Mouse (Mus musculus) adrenal gland, postnatal 25 days (tissue): Measurements from ENCODE around the gene Stpg1. TPM values are rescaled to one million over a fixed set of nuclear protein-coding genes. Genes with fewer than 3 reads are reported as not detected.

Source experiments
- DNase-seq: peaks from one replicate; pipeline ENCODE4 v3.0.0; 2021; ENCODE audit warnings: mixed read lengths
- total RNA-seq: library from RNA; stranded (reverse); gene quantifications from 2 replicates; pipeline ENCODE4 v1.2.3, GENCODE M21; 2021

Stpg1 gene
- total RNA-seq, 1 experiment from 2014 or later, result 0.91 TPM

DNA sequence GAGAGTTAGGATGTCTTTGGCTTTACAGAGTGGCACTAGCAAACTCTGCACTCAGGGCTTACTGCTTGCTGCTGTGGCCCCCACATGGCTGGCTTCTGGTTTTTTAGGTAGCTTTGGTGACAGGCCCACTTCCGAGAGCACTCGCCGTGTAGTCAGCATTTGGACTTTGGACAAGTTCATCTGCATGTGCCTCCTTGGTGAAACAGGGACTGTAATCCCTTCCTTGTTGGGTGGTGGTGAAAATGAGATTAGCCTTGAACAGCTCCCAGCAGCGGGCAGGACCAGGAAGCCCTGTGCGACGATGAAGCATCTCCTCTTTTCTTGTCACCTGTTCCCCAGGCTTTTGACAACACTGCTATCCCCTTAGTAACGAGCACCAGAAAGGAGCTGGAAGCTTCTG is 19.3 kb downstream of the Stpg1 start:
- no peak for DNase-seq

DNA sequence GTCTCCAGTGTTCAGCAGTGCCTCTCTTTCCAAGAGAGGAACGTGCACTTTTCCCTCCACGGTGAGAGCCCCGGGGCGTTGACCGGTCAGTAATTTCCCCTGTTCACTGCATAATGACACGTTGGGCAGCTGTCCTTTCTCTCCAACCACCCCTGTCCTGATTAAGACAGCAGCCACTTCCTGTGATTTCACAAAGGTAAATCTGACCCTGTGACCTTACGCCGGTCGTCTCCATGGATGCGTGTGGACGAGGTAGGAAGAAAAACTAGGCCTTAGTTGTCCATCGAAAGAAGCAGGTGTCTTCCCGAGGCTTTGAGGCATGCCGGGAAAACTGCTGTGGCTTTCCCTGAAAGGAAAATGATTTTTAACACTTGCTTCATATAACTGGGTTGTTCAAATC is 20.3 kb downstream of the Stpg1 start:
- DNase-seq, result no peak

DNA sequence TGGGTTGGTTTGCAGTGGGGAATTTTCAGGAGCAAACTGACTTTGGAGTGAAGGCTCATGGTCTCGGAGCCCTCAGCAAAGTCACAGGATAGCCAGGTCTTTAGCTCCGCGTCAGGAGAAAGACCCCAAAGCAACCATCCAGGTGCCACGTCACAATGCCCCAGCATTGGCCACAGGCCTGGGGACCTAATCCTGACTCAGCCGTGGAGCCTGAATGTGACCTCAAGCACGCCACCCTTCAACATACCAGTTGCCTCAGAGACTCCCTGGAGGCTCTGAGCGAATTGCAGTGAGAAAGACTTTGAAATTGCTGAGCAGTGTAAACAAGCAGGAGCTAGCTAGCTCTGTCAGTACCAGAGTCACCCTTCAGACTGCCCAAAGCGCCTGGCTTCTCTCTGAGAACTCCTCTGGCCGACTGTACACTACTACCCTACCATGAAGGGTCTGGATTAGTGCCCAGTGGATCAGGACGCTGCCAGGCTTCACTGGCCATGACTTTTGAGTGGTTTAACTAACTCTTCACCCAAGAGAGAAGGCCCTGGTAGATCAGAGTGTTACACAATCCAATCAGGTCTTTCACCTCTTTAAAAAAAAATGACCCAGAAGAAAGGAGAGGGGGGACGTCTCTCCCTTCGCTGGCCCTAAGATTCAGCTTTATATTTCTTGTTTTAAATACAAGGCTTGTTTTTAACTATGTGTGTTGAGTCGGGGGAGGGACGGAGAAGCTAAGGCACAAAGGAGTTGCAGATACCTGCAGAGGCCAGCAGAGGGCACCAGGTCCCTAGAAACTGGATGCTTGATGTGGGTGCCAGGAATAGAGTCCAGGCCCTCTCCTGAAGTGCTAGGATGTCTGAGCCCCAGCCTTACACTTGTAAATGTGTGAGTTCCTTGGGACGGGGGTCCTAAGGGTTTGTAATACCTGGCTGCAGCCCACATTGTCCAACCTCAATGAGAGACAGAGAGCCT is 22.0 kb downstream of the Stpg1 start:
- DNase-seq, result peak; percentile 61

DNA sequence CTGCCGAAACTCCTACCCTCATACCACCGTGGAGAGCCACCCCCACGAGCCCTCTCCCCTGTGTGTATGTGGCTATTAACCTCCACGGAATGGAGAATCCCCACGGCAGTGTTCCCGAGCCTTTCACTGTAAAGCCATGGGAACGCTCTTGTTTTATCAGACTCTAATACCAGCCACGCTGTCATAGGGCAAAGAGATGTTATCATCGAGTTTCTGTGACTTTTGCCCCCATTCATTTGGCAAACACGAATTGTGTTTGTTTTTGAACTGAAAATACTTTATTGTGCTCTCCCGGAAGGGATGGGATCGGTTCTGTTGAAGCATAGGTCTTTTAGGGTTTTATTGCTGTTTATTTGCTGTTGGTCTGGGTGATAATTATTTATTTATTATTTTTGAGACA is 23.5 kb downstream of the Stpg1 start:
- DNase-seq, result no peak

DNA sequence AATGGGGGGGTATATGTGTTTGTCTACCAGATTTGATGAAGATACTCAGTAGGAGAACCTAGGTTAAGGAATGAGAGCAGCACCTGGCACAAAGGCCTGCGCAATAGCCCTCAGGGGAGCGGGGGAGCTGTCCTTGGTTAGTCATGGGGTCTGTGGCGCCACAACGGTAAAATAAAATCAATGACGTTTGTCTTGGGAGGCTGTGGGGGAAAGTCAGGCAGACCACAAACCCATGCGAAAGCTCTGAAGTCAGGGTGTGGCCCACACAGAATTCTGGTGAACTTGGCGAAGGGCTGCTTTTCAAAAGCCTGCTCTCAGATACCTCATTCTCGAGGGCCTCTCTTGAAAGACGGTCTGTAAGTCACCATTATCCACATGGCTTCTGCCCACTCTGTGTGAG is 25.8 kb downstream of the Stpg1 start:
- DNase-seq, result no peak

DNA sequence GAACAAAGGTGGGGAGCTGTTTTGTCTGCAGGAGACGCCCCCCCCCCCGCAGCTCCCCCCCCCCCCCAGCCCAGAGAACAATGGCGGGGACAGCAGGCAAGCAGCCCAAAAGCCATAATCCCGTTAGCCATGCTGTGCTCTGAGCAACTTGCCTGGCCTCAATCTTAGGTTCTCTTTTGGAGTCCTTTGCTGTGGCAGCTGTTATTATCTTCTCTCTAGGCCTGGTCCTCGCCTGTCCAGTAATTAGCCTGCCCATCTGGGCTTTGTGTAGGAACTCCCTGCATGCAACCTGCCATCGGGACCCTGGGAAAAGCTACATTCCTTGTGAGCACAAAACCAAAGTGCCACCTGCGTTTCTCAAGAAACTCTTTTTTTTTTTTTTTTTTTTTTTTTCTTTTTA is 29.3 kb downstream of the Stpg1 start:
- DNase-seq, result no peak

DNA sequence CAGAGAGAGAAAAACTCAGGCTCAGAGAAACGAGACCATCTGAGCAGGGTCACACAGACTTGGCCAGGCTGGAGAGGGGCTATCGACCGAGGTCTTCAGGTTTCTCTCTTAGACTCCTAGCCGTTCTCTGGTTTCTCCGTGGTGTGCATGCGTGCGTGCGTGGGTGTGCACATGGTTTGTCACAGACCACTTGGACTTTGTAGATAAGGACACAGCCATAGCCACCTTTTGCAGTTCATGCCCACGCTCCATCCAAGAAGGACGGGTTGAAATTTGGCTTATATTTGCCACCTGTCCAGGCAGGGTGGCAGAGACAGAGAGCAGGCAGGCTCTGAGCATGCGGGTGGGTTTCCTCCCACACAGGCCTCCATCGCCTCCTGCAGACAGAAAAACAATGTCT is 30.5 kb downstream of the Stpg1 start:
- no peak for DNase-seq

DNA sequence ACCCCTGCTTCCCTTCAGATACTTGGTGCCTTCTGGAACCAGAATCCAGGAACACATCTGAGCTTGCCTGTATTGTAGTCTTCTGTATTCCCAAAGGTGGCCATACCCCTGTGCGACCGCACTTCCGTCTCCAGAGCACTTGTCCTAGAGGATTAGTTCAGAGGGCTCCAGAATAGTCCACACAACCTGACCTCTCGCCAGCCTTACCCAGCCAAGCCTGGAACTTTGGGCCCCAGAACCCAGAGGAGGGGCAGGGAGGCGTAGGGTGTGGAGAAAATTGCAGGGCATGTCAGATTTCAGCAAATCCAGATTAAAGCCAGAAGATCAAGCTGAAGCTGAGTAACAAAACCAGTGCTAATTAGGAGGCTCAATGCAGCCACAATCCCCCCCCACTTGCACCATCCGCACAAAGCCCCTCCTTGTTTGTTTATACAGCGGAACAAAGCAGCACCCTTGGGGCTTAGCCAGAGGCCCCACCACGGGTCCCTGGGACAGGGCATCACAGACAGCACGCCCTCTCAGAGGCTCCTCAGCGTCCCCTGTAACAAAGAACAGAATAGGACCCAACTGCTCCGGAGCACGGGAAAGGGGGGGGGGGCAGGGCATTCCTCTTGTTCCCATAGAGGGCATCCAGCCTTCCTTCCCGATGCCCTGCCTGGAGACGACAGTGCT is 31.6 kb downstream of the Stpg1 start:
- no peak for DNase-seq

DNA sequence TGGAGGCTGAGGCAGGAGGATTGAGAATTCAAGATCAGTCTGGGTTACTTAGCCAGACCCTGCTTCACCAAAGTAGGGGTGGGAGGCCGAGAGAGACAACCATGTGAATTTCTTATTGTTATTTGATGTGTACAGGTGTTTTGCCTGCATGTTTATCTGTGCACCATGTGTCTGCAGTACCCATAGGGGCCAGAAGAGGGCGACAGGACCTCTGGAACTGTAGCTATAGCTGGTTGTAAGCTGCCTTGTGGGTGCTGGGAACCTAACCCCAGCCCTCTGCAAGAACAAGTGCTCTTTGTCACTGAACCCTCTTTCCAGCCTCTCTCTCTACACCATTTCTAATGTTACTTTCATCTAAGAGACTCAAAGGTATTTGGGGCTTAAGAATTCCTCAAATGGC is 35.7 kb downstream of the Stpg1 start:
- no peak for DNase-seq

DNA sequence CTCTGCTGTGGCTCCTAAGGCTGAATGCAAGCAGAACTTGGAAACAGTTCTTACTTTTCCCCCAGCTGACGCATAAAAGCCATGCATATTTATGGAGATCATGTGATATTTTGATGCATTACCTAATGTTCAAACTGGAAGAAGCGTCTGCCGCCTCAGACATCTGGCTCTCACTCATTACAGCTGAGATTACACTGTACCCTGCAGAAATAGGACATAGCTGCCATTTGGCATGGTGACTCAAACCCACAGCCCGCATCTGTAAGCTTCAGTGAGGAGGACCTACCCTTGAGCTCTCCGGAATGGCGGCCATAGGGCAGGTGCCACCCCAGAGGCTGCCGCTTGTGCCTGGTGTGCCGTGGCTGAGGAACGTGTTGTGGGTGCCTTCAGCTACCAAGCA is 36.6 kb downstream of the Stpg1 start:
- no peak for DNase-seq

DNA sequence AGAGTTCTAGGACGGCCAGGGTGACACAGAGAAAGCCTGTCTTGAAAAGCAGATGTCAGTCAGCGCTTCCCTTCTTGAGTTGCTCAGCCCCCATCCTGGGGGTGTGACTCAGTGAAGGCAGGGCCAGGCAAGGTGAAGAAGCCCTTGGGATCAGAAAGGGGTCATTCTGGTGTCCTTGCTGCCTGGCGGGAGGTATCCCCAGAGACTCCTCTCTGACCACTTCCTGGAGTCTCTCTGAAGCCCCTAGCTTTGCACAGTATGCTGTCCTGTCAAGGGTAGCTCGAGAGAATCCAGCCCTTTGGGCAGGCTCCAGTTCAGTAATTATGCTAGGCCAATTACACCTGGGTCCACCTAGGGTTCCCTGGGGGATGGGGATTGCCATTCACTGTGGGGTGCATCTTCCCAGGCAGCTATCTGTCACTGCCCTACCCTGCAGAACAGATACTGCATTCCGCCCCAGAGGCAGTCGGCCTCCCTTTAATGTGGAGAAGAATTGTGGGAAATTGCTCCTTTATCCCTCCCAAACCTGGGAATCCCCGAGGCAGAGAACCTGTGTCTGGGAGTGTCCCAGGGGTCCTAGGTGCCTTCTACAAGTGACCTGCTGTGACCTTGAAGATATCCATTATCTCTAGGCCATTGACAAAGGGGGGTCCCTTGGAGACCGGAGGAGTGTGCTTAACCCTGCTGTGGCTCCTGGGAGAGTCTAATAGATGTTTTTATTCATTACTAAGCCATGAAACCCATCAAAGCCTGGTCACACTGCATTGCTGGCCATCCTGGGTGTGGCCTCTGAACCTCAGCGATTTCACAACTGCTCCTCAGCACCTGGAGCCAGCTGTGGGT is 37.4 kb downstream of the Stpg1 start:
- DNase-seq, result no peak

DNA sequence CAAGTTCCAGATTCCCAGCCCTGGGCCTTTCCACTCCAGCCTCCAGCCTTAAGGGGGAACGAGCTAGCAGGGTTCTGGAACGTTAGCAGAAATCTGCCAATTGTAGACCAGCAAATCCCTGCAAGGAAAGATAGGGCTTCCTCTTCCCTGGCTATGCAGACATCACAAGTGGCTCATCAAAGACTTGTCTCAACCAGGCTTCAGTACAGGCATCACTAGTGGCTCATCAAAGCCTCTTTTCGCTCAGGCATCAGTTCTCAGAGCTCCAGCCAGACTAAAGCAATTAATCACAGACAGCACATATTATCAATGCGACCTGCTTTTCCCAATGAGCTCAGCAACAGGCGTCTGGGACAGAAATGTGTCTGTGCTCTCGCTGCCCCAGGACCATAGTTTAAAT is 38.4 kb downstream of the Stpg1 start:
- DNase-seq, result no peak

DNA sequence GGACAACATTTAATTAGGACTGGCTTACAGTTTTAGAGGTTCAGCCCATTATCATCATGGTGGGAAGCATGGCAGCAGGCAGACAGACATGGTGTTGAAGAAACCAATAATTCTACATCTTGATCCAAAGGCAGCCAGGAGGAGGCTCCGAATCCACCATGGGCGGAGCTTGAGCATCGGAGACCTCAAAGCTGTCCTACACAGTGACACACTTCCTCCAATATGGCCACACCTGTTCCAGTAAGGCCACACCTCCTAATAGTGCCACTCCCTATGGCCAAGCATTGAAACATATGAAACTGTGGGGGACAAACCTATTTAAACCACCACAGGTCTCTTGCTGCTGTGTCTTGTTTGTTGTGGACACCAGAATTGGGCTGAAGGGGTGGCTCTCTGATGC is 40.4 kb downstream of the Stpg1 start:
- DNase-seq, result no peak

DNA sequence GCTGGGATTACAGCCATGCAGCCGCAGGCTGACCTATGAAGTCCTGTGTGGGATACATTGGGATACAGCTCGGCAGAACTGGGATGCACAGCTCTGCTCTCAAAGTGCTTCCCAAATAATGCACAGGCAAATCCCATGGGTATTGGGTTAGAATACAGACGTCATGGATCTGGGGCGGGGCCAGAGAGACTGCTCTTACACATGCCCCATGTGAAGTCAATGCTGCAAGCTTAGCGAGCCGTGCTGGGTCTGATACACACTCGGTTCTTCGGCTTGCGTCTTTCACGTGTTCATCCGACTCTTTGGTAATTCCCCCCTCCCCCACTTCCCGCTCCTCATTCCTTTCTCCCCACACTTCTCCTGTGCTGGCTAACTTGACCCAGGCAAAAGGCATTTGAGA is 44.5 kb downstream of the Stpg1 start:
- DNase-seq, result no peak

DNA sequence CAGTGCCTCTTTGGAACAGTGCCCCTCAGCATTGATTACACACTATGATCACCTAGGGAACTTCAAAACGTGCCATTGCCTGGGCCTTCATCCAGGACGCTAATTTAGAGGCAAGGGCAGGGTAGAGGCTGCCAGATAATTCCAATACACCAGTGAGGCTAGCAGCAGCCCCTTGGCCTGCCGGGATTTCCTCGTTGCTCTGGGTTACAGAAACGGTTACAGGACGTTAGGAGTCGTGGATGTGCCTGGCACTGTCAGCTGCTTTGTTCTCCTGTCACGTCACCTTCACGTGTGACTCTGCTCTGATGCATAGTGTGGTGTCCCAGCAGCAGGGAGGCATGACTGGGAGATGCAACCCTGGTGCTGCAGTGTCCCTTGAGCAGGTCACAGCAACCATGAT is 45.5 kb downstream of the Stpg1 start:
- DNase-seq, result no peak

DNA sequence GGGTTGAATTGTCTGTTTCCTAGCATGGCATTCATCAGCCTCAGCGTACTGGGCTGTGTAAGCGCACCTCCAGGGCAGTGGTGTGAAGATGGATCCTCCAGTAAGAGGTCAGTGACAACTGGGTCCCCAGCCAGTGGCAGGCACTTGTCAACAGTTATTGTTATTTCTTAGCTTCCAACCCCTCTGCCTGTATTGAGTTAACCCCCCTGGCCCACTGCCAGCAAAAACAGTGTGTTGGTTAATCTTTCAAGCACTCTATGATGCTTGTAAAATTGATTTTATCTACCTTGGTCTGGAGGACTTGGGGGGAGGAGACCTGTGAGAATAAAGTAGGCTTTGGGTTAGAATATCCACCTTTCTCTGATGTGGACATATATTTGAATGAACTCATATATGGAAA is 49.7 kb downstream of the Stpg1 start:
- DNase-seq, result no peak

DNA sequence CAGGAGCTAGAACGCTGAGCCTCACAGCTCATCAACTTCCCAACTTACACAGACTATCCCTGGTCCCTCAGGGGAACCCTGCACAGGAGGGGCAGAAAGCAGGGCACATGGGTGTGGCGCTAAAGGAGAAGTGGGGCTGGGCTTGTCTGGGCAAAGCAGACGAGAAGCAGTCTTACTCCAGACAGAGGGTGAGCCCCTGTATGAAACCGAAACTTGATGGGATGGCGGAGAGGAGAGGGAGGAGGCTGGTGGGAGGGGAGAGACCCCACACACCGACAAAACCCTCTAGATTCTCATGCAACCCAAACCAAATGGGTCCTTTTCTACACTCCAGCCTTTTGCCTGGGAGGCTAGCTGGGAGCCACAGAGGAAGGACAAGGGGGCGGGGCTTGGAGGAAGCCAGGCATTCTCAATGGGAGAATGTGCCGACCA is 50.5 kb downstream of the Stpg1 start:
- DNase-seq, result no peak

DNA sequence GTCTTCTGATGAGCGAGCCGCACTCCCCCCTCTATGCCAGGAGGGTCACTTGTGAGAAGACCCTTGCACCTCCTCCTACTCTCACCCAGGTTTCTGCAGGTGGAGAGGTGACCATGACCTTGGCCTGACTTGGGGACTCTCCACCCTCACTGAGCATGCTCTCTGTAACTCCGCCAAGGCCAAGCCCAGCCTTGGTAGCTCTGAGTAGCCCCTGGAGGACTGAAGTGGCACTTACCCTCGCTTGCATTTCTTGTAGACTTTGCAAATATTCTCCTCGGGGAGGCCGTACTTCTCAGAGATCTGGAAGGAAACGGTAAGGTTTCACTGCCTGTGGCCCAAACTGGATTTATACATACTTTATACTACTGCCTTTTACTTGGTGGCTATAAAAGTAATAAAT is 51.4 kb downstream of the Stpg1 start:
- DNase-seq, result no peak

DNA sequence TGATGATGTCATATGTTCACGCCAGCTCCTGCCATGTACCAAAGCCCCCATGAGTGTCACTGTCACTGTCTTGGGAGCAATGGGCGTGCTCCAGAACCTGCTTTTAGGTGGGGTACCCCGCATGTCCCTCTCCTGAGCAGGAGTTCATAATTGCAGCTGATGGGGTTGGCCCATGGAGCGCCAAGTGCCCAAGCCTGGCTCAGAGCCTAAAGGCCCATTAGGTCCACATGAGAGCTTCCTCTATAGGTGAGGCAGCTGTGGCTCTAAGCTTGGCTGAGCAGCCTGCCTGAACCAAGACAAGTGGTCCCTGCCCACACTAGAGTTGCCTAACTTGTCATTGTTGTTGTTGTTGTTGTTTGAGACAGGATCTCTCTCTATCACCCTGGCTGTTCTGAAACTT is 52.2 kb downstream of the Stpg1 start:
- no peak for DNase-seq

DNA sequence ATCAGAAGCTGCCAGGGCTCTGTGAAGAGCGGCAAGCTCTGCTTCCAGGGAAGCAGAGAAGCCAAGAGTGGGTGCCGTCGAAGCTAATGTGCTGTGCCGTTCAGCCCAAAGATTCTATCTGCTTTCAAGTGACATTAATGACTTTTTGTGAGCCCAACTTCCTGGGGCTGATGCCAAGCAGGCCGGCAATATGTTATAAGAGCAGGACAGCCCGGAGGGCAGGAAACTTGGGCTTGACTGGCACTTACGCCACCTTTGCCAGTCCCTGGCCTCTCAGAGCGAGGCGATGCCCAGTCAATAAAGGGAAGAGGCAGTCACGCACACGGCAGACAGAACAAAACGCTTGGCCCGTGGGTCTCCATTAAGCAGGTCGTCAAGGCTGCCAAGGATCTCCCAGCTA is 53.0 kb downstream of the Stpg1 start:
- DNase-seq, result peak; percentile 28

DNA sequence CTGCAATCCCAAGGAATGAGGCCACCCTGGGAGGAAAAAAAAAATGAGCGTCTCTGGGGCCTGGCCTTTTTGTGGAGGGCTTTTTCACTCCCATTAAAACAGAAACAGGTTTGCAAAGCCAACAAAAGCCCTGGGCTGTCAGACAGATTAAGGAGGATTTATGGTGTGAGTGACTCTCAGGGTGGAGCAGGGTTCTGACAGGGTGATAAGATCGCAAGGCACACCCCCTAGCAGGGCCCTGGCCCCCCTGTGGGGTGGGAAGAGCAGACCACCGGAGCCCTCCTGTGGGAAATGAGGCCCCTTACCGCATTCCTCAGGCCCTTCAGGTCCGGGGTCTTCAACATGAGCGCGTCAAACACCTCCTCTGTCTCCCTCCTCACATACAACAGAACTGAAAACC is 53.5 kb downstream of the Stpg1 start:
- no peak for DNase-seq

DNA sequence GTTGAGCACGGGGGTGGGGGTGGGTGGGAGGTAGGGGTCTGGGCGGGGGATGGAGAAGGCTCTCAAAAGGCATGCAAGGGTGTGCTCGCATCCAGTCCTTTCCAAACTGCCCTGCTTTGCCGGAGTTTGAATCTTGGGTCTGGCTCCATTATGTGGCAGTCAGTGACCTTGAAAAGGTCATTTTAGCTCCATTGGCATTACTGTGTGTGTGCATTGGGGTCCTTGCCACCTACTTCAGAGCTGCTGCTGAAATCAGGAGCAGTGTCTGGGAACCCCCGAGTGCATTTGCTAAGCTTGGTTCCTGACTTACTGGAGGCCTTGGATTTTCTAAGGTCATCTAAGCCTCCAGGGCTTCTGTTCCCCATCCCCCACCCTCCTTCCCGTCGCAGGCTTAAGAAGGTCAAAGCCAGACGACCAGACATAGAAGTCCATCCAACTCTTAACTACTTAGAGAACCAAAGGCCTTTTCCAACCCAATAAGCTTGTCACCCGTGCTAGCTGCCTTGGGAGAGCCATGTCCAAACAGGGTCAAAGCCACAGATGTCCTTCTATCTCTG is 54.0 kb downstream of the Stpg1 start:
- no peak for DNase-seq

DNA sequence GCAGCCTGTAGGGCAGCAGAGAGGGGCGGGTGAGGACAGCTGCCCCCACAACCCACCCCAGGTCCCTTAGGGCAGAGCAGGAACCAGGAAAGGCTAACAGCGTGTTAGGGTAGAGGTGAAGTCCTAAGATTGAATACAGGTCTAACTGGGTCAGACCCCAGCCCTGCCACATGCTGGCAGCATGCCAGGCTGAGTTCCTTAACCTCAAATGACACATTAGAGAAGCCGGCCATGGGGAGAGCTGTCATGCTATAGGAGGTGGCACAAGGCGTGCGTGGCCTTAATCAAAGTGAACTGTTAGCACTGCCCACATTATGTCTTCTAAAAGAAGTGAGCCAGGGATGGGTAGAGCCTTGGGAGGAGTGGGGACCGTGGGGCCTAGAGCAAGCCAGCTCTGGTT is 54.7 kb downstream of the Stpg1 start:
- no peak for DNase-seq
